Mouse (Mus musculus) megakaryocyte-erythroid progenitor cell, adult 5 weeks (primary cell): ENCODE data around the gene Vars. TPM values are rescaled to one million over a fixed set of nuclear protein-coding genes. Genes with fewer than 3 reads are reported as not detected.

Source experiments
- polyA plus RNA-seq: library from polyadenylated mRNA; stranded (reverse); fragments of >175 nt; gene quantifications from 2 replicates; pipeline ENCODE4 v1.2.3, GENCODE M21; 2012

Gene Vars
- 841 and 875 TPM in 2 replicates for polyA plus RNA-seq

DNA sequence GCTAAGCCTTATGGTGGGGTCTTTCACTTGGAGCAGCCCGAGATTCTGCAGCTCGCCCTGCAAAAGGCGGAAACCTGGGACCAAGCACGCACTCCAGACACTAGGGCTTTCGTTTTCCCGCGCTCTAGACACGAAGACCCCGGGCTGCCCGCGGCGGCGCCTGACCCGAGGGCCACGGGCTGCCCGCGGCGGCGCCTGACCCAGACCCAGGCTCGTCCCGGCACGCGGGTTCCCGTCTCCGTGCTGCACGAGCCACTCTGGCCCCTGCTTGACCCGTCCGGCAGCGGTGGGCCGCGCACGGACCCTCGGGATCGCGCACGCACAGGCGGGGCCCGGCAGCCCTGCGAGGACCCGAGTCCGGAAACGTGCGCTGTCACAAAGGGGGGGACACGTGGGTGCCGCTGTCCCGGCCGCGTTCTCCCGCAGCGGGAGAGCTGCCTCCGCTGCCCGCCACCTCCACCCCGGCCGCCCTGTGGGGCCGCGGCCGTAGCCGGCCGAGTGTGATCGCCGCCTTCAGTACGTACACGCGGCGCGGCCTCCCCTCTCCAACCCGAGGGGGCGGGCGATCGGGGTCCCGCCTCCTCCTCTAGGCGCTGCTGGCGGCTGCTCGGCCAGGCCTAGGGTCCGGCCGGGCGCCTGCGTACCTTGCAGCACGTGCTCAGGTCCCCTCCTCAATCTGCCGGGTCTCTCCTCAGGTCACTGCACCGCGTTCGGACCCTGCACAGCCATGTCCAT is at the start of gene Vars:
Vars (plus strand) TSS at position 271 of the 735 bp plus-strand sequence.

DNA sequence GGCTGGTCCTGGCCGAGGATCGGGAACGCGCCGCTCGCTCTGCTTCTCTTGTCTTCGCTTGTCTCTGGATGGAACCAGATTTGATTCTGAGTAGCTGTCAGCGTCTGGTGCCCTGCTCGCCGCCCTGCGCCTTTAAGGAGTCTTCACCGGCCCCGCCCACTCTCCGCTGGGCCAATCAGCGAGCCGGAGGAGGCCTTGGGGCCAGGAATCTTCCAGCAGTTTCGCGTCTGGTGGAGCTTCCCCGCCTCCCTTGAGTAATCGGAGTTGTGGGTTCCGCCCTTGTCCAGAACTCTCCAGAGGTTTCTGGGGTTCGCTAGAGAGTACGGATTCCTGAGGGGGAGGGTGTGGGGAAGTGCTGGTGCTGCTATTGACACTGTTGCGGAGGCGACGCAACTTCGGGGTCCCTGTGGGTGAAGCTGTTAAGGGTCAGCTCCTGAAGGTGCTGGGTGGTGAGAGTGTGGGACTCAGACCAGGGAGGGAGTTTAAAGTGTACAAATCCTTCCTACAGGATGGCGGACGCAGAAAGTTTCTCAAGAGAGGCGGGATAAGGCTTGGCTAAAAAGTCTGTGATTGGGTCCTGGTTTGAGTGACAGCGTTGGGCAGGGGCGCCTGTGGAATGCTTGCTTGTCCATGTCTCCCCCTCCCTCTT is 41.5 kb upstream of the Vars start, which contains the start of gene Hspa1b:
Hspa1b (minus strand) TSS at position 109 of the 649 bp plus-strand sequence.

DNA sequence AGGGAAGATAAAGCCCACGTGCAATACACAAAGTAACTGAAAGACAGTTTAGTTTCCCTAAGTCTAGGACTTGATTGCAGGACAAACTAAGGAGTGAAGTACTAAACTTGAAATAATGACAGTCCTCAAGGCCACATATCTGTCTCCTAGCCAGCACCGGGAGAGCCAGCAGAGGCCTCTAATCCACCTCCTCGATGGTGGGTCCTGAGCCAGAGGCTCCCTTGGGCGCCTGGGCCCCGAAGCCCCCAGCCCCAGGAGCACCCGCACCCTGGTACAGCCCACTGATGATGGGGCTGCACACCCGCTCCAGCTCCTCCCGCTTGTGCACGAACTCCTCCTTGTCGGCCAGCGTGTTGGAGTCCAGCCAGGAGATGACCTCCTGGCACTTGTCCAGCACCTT is 31.0 kb upstream of the Vars start, which contains the start of gene Gm20481:
Gm20481 (plus strand) TSS at position 91 of the 400 bp plus-strand sequence.

DNA sequence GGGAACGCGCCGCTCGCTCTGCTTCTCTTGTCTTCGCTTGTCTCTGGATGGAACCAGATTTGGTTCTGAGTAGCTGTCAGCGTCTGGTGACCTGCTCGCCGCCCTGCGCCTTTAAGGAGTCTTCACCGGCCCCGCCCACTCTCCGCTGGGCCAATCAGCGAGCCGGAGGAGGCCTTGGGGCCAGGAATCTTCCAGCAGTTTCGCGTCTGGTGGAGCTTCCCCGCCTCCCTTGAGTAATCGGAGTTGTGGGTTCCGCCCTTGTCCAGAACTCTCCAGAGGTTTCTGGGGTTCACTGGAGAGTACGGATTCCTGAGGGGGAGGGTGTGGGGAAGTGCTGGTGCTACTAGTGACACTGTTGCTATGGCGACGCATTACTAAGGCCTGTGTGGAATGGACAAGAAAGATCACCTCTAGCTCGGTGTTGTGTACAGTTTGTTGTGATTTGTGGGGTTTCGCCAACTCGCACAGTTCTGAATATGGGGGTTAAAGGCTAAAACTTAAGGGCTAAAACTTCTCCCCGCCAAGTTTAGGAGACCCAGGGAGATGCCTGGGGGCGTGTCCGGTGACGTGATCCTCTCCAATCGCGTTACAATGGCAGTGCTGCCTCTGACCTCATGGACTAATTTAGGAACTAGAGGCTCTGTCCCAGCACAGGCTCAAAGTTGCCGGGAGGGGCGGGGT is 28.6 kb upstream of the Vars start, which contains the start of the genes Hspa1a and Hspa1l:
Hspa1a (minus strand) TSS at position 88 of the 681 bp plus-strand sequence.
Hspa1l (plus strand) TSS at position 635 of the 681 bp plus-strand sequence.

DNA sequence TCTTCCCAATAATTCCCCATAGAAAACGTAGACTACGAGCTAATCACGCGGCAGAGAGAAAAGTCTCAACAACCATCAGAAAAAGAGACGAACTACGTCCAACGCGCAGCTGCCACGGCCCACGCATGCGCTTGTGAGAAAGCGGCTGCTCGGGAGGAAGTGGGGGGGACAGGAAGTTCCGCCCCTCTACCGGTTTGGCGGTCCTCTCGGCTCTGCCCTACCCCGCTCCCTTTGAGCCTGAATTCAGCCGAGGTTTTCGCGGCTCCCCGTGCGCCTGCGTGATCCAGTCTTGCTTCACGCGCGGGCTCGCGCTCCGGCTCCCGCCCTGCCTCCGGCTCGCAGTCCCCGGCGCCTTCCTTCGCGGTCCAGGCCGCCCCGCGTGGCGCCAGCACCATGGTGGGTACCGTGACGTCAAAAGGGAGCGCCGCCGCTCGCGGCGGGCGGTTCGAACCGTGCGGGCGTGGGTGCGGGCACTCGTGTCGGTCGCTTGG is 19.1 kb upstream of the Vars start, which contains the start of gene Lsm2:
Lsm2 (plus strand) TSS at position 173 of the 491 bp plus-strand sequence.

DNA sequence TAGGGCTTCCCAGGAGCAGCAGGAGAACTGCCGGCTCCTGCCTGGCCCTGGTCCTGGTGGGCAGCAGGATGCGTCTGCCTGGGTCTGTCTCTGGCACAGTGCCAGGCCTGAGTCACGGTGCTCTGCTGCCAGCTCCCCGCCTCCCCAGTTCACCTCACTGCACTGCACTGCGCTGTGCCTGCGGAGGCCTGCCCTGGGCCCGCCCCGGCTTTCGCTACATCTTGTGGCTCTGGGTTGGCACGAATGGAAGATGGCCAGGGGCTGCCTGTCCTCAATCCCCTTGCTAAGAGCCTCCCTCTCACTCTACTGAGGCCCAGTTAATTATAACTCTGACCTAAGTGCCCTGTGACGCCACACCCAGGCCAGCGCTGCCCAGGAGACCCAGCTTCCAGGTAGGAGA is 15.6 kb downstream of the Vars start, which contains the start of gene Vwa7:
Vwa7 (plus strand) TSS at position 204 of the 400 bp plus-strand sequence.

DNA sequence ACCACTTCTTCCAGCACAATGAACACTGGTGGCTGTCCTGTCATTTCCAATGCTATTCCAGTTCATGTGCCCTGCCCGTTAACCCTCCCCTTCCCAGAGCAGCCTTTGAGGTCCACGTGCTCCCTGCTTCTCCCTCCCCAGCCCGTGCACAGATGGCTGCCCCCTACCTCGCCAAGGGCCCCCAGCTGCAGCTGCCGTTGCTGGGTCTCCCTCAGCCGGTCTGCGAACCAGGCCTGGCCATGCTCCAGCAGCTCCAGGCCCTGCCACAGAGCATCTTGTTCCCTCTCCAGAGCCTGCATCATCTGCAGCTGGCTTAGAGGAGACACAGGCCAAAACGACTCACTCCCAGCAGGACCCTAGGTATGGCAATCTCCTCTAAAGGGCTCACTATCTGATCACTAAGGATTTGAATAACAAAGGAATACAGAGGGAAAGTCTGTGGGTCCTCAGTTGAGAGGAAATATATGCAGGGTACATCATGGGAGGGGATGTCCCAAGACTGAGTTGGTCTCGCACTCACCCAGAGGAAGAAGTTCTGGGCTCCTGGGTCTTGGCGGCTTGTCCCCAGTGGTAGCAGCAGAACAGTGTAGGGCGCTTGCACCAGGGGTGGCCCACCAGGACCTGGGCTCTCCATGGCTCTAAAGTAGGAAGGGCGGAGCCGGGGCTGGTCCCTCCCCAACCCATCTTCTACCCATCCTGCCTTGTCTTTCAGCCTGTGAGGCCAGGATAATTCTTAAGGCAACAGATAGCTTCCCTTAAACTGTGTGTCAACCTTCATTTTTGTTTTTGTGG is 26.7 kb downstream of the Vars start, which contains the start of gene Sapcd1:
Sapcd1 (minus strand) TSS at position 740 of the 792 bp plus-strand sequence.

DNA sequence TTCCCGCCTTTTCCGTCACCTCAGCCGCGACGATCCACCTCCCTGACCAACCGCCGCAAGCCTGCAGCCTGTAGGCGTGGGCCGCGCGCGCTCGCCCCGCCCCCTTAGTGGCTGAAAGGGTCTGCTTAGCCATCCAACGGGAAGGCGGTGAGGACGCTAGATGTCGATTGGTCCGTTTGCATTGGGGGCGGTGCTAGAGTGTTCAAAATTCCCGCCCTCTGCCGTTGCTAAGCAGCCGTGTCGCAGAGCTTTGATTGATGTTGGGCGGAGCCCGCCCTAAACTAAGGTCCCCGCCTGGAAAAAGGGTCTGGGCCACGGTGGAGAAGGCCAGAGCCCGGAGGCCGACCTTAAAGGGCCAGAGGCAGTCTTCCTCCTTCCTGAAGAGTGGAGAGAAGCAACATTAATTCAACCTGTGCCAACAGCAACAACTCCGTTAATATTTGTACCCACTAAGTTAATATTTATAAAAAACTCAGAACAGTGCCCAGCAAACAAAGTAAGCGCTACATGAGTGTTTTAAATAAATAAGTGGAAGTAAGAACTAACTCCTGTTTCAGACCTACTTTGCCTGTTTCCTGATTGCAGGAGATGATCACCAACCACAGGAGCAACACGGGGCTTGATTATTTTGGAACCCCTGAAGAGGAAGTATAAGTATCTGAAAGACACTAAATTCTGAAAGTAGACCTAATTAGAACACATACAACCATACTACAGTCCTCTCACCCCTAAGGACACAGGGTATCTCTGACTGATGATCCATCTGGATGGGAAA is 46.1 kb downstream of the Vars start, which contains the start of gene Msh5:
Msh5 (minus strand) TSS at position 65 of the 775 bp plus-strand sequence.

DNA sequence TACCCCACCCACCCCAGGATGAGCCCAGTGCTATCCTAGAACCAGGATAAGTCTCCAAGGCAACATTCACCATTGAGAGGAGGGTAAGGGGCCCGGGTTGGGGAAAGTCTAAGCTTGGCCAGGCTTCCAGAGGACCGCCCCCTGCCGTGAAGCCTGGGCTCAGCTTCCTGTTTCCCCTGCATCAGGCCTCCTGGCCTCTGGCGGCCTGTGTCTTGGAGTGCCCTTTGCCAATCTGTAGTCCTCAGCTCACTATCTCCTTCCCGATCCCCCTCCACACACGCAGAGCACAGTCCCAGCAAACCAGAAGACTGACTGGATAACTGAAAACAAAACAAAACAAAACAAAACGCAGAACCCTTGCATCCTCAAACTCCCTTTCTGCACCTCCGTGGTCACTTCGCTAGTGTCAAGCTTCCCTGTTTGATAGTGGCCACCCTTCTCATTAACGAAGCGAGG is 48.8 kb downstream of the Vars start, which contains the start of gene Clic1:
Clic1 (plus strand) TSS at position 406 of the 456 bp plus-strand sequence.

DNA sequence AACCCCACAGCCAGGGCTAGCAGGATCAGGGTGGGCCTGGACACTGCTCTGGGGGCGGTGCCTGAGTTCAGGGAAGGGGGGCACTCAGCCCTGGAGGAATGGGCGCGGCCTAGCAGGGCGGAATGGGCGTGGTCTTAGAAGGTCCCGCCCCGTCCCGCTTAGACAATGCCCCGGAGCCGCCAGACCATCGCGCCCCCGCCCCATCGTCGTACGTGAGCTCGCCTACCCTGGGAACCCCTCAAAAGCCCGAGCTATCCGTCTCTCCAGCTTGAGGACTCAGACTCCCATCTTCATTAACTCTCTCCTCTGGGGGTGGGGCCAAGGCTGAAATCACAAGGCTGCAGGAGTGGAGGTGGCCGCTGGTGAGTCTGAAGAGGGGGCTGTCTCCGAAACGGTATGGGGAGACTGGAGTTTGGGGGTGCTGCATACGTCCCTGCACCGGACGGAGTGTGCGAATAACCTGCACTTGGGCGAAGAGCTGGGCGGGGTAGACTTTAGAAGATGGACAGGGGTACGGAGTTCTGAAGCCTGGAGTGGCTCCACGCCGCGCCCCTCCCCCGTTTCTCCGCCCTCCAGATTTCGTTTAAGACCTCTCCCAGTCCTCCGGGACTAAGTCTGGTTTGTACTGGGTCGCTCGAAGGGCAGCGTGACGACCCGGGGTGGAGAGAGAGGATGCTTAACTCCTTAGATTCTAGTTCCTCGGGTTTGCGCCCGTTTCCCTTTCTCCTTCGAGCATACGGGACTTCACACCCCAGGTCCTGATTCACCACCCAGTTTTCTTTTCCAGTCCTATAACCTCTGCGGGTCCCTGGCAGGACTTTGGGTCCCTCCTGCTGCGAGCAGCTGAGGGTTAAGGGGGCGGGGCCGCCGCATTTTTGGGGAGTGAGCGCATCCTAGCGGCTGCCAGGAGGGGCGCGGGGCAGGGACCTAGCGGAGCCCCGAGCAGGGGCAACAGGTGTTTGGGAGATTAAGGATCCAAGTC is 58.4 kb downstream of the Vars start, which contains the start of gene Ddah2:
Ddah2 (plus strand) TSS at position 125 of the 982 bp plus-strand sequence.

DNA sequence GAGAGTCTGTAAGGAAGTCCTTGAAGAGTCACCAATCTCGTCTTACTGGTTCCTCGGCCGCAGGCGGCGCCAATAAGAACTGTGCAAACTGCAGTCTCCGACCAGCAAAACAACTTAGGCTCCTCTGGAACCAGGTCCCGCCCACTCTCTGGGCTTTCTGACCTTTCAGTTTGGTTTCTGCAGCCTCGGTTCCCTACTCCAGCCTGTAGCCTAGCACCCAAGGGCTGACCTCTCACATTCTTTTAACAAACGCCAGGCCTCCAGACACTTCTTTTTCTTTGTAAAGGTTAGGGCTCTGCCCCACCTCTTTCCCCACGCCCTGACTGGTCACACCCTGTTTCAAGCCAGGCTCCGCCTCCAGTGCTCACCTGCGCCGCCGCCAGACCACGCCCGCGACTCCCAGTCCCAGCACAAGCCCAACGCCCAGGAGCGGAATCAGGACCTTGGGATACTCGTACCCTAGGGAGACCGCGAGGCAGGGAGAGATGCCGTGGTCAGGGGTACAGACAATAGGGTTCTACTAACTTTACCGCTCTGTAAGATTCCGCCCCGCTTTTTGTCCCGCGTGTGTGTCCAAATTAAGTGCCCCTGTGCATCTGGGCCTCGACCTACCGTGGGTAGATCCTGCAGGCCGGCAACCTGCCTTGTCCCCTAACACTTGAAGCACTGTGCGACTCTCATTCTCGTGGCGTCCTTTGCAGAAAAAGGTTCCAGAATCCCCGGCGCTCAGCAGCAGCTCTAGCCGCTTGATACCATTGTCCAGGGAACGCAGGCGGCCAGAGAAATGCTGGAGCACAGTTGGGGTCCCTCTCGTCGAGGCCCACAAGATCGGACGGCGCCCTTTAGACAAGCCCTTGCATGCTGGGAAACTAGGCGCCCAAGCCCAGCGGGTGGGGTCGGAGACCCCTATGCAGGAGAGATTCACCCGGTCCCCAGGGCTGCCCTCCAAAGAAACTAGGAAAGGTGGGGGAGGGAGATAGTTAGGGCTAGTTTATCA is 64.5 kb downstream of the Vars start, which contains the start of gene Ly6g6c:
Ly6g6c (plus strand) TSS at position 438 of the 997 bp plus-strand sequence.

Other genes with a start within 250 kb of the Vars start
- not detected in 2 replicates for gene Cyp21a1, start 196.4 kb upstream of the Vars start, polyA plus RNA-seq
- gene Stk19, start 164.0 kb upstream of the Vars start, polyA plus RNA-seq: 65.1 and 75.3 TPM in 2 replicates
- 106 TPM in 2 replicates for gene Dxo, start 164.0 kb upstream of the Vars start, polyA plus RNA-seq
- gene Skiv2l, start 150.8 kb upstream of the Vars start, polyA plus RNA-seq: 63.8 and 69.0 TPM in 2 replicates
- 308 and 315 TPM in 2 replicates for gene Nelfe, start 150.6 kb upstream of the Vars start, polyA plus RNA-seq
- 0.13 TPM in 1 of 2 replicates, not detected in the other for gene Cfb, start 138.5 kb upstream of the Vars start, polyA plus RNA-seq
- gene Zbtb12, start 121.5 kb upstream of the Vars start, polyA plus RNA-seq: 51.5 and 66.6 TPM in 2 replicates
- not detected in 2 replicates for gene Gm20547, start 118.9 kb upstream of the Vars start, polyA plus RNA-seq
- 2.0 and 2.3 TPM in 2 replicates for gene C2, start 102.7 kb upstream of the Vars start, polyA plus RNA-seq
- gene Ehmt2, start 102.5 kb upstream of the Vars start, polyA plus RNA-seq: 441 and 469 TPM in 2 replicates
- gene Slc44a4, start 86.5 kb upstream of the Vars start, polyA plus RNA-seq: not detected in 2 replicates
- 52.4 and 79.9 TPM in 2 replicates for gene Neu1, start 69.7 kb upstream of the Vars start, polyA plus RNA-seq
- gene Hspa1b, start 41.7 kb upstream of the Vars start, polyA plus RNA-seq: 425 and 1,961 TPM in 2 replicates
- gene Gm20481, start 31.1 kb upstream of the Vars start, polyA plus RNA-seq: 0.52 TPM in 1 of 2 replicates, not detected in the other
- gene Hspa1a, start 28.8 kb upstream of the Vars start, polyA plus RNA-seq: 239 and 1,296 TPM in 2 replicates
- gene Hspa1l, start 28.3 kb upstream of the Vars start, polyA plus RNA-seq: 0.06 TPM in 1 of 2 replicates, not detected in the other
- gene Lsm2, start 19.1 kb upstream of the Vars start, polyA plus RNA-seq: 154 and 167 TPM in 2 replicates
- 0.24 and 0.38 TPM in 2 replicates for gene Vwa7, start 15.6 kb downstream of the Vars start, polyA plus RNA-seq
- gene Sapcd1, start 27.0 kb downstream of the Vars start, polyA plus RNA-seq: 6.0 and 11.9 TPM in 2 replicates
- gene Msh5, start 45.8 kb downstream of the Vars start, polyA plus RNA-seq: 3.4 and 5.4 TPM in 2 replicates
- gene Clic1, start 49.0 kb downstream of the Vars start, polyA plus RNA-seq: 109 and 129 TPM in 2 replicates
- gene Ddah2, start 58.0 kb downstream of the Vars start, polyA plus RNA-seq: 33.8 and 58.4 TPM in 2 replicates
- 0.09 TPM in 1 of 2 replicates, not detected in the other for gene Ly6g6c, start 64.4 kb downstream of the Vars start, polyA plus RNA-seq
- 0.04 TPM in 1 of 2 replicates, not detected in the other for gene Mpig6b, start 65.2 kb downstream of the Vars start, polyA plus RNA-seq
- not detected in 2 replicates for gene Ly6g6e, start 75.9 kb downstream of the Vars start, polyA plus RNA-seq
- 0.26 TPM in 1 of 2 replicates, not detected in the other for gene Ly6g6d, start 77.1 kb downstream of the Vars start, polyA plus RNA-seq
- 0.06 and 0.28 TPM in 2 replicates for gene Ly6g6f, start 84.6 kb downstream of the Vars start, polyA plus RNA-seq
- gene Abhd16a, start 88.3 kb downstream of the Vars start, polyA plus RNA-seq: 118 and 123 TPM in 2 replicates
- not detected in 2 replicates for gene Ly6g5c, start 107.3 kb downstream of the Vars start, polyA plus RNA-seq
- 0.45 and 0.69 TPM in 2 replicates for gene Ly6g5b, start 114.4 kb downstream of the Vars start, polyA plus RNA-seq
- 73.8 and 84.9 TPM in 2 replicates for gene Gpank1, start 120.5 kb downstream of the Vars start, polyA plus RNA-seq
- gene Csnk2b, start 121.1 kb downstream of the Vars start, polyA plus RNA-seq: 77.7 and 78.6 TPM in 2 replicates
- gene D17H6S53E, start 125.4 kb downstream of the Vars start, polyA plus RNA-seq: 4.1 and 4.4 TPM in 2 replicates
- 0.37 and 0.84 TPM in 2 replicates for gene Apom, start 131.1 kb downstream of the Vars start, polyA plus RNA-seq
- 683 and 812 TPM in 2 replicates for gene Bag6, start 134.2 kb downstream of the Vars start, polyA plus RNA-seq
- 1,479 and 1,500 TPM in 2 replicates for gene Prrc2a, start 163.9 kb downstream of the Vars start, polyA plus RNA-seq
- gene Aif1, start 175.1 kb downstream of the Vars start, polyA plus RNA-seq: 3.5 and 4.0 TPM in 2 replicates
- 3.8 and 6.6 TPM in 2 replicates for gene Lst1, start 187.5 kb downstream of the Vars start, polyA plus RNA-seq
- gene Ltb, start 193.5 kb downstream of the Vars start, polyA plus RNA-seq: 14.0 and 15.6 TPM in 2 replicates
- gene Tnf, start 201.0 kb downstream of the Vars start, polyA plus RNA-seq: 12.8 and 21.1 TPM in 2 replicates
- gene Lta, start 204.4 kb downstream of the Vars start, polyA plus RNA-seq: 0.10 and 0.22 TPM in 2 replicates
- not detected in 2 replicates for gene Gm16181, start 219.8 kb downstream of the Vars start, polyA plus RNA-seq
- 5.5 and 9.2 TPM in 2 replicates for gene Atp6v1g2, start 232.7 kb downstream of the Vars start, polyA plus RNA-seq
- gene Nfkbil1, start 234.8 kb downstream of the Vars start, polyA plus RNA-seq: 42.2 and 43.8 TPM in 2 replicates
- gene Ddx39b, start 240.8 kb downstream of the Vars start, polyA plus RNA-seq: 404 and 440 TPM in 2 replicates